Mouse (Mus musculus) liver, embryonic 11.5 days (tissue): ENCODE results near the gene Tssc4. TPM values are rescaled to one million over a fixed set of nuclear protein-coding genes. Genes with fewer than 3 reads are reported as not detected.

Experiments
- ATAC-seq: fragments of 200-750 bp; cut with Nextera tagmentation; replicated peaks from 2 replicates; pipeline ENCODE4 v1.8.0; 2017; ENCODE audit warnings: moderate number of reproducible peaks, mild to moderate bottlenecking, moderate TSS enrichment, moderate library complexity; ENCODE audit not compliant: low FRiP score
- DNase-seq: peaks from one replicate; pipeline ENCODE4 v3.0.0-alpha.2; 2017; ENCODE audit warnings: low spot score
- H3K27ac ChIP-seq: fragments of 300-500 bp; sonication (generic); 2 replicates; pipeline ENCODE4 v1.5.1; 2014; ENCODE audit warnings: mild to moderate bottlenecking, low read depth, low read length, control low read depth
- H3K27me3 ChIP-seq: fragments of 300-500 bp; sonication (generic); replicated peaks from 2 replicates; pipeline ENCODE4 v1.6.1; 2014; ENCODE audit warnings: low read length, mixed read lengths; ENCODE audit not compliant: control insufficient read depth, insufficient read depth
- H3K36me3 ChIP-seq: fragments of 300-500 bp; sonication (generic); 2 replicates; pipeline ENCODE4 v1.6.1; 2014; ENCODE audit warnings: mild to moderate bottlenecking, low read length, moderate library complexity, mixed read lengths; ENCODE audit not compliant: control insufficient read depth, insufficient read depth
- H3K4me1 ChIP-seq: fragments of 300-500 bp; sonication (generic); replicated peaks from 2 replicates; pipeline ENCODE4 v1.6.1; 2014; ENCODE audit warnings: low read length, mixed read lengths; ENCODE audit not compliant: control insufficient read depth, insufficient read depth
- H3K4me2 ChIP-seq: fragments of 300-500 bp; sonication (generic); 2 replicates; pipeline ENCODE4 v1.6.1; 2014; ENCODE audit warnings: mild to moderate bottlenecking, control low read depth, moderate library complexity
- H3K4me3 ChIP-seq: fragments of 300-500 bp; sonication (generic); 2 replicates; pipeline ENCODE4 v1.5.1; 2014; ENCODE audit warnings: low read depth, low read length, control low read depth
- H3K9ac ChIP-seq: fragments of 300-500 bp; sonication (generic); 2 replicates; pipeline ENCODE4 v1.6.1; 2014; ENCODE audit warnings: low read depth, low read length, control low read depth
- H3K9me3 ChIP-seq: fragments of 300-500 bp; sonication (generic); 2 replicates; pipeline ENCODE4 v1.6.1; 2016; ENCODE audit warnings: low read length, inconsistent platforms, mixed read lengths; ENCODE audit not compliant: control insufficient read depth
- WGBS: fragments of 180-500 bp; shearing (Covaris S2); extraction: QIAGEN DNeasy Blood & Tissue Kit; methylation state at CpG from one replicate; pipeline ENCODE4 v1.1.7; 2014; 5-methylcytosine and 5-hydroxymethylcytosine counted together
- polyA plus RNA-seq: library from polyadenylated mRNA; unstranded; fragments of >200 nt; fragmentation: Nextera tagmentation; extraction: Ambion mirVana; gene quantifications from 2 replicates; pipeline ENCODE4 v1.2.1, GENCODE M21; 2014

Tssc4 gene
- polyA plus RNA-seq, 1 experiment from 2014 or later = 48.9 TPM

- peaks cover 26% of the 10 kb centered on the region for H3K4me1 ChIP-seq
- H3K9me3 ChIP-seq = no peaks in the 10 kb centered on the region
- H3K27ac ChIP-seq = no peak overlapping the region
- WGBS = 46% methylated on average over 2 of the region's 2 CpGs
- ATAC-seq (no peak), DNase-seq (no peak)
- no peak overlapping the region for H3K4me2 ChIP-seq
- no peaks in the 10 kb centered on the region for H3K27me3 ChIP-seq
- H3K36me3 ChIP-seq = no peaks in the 10 kb centered on the region
- no peak overlapping the region for H3K4me3 ChIP-seq
- H3K9ac ChIP-seq = no peak overlapping the region
These were observed 17.7 kb upstream of the Tssc4 start for GRCm38 (mm10) chr7:143051316-143051715.

DNA sequence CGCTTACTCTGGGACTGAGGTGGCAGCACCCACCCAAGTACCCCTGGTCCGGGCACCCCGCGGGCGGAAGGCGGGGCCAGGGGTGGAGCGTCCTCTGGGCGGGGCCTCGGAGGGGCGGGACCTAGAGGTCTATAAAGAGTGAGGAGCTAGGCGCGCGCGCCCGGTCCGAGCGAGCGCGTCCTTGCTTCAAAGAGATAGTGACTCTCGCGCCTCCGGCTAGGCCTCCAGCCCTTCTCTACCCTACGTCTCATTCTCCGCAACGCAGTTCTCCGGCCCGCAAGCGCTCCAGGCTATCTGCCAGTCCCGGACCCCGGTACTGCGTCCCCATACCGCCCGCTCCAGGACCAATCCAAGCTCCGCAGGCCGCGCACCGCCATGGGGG lies 16.4 kb upstream of the Tssc4 start, which contains the start of gene Cd81:
Gene Cd81 (plus strand): TSS at position 114 of the 382 bp plus-strand sequence.
- Histone ChIP-seq H3K27ac (peak within 1 kb of the TSS; percentile 79), H3K27me3 (no peaks in the 10 kb centered on the region), H3K36me3 (no peaks in the 10 kb centered on the region), H3K9me3 (no peaks in the 10 kb centered on the region), H3K9ac (peak within 1 kb of the TSS; percentile 93), H3K4me1 (peaks cover 39% of the 10 kb centered on the region), H3K4me2 (peak within 1 kb of the TSS; percentile 80), H3K4me3 (peak within 1 kb of the TSS; percentile 75)
- ATAC-seq (peak; percentile 86), DNase-seq (peak; percentile 94)
- under 1% methylated on average over 37 of the region's 37 CpGs for WGBS

DNA sequence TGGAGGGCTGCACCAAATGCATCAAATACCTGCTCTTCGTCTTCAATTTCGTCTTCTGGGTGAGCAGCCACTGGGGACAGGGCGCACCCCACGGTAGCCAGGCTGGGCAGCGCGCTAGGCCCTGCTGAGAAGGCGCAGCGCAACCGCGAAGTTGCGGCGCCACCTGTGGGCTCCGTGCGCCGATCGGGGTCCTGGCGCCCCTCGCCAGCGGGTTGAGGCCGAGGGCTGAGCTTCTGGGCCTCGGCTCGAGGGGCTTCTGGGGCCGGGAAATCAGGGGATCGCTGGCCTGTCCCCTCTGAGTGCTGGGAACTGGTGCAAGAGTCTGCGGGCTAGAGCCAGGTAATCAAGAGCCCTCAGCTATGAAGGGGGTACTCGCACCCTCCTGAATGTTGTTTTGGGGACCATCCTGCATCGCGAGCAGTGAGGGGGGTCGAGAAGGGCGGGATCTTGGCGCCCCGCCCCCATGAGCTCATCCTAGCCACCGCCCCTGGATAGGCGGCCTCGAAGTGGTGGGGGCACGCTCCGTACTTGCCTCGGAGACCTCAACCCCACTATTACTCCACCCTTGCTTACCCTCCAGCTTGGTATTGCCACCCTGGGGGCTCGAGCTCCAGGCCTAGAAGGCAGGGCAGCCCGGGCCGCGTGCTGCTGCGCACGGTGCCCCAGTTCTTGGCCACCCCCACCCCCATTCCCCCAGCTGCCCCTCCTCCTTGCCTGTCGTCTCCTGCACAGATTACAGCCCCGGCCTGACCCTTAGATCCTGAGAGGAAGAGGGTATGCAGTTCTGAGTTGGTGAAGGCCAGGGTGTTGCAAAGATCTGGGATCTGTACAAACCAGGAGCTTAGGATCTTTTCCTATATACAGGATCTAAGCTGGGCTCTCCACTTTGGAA lies 15.8 kb upstream of the Tssc4 start:
- Histone ChIP-seq H3K27me3 (no peaks in the 10 kb centered on the region), H3K27ac (peak overlapping the region; percentile 79), H3K4me1 (peaks cover 45% of the 10 kb centered on the region), H3K4me2 (peak overlapping the region; percentile 80), H3K36me3 (no peaks in the 10 kb centered on the region), H3K4me3 (peak overlapping the region; percentile 75), H3K9me3 (no peaks in the 10 kb centered on the region), H3K9ac (peak overlapping the region; percentile 93)
- WGBS = under 1% methylated on average over 46 of the region's 46 CpGs
- DNase-seq (peak; percentile 77), ATAC-seq (peak; percentile 46)

DNA sequence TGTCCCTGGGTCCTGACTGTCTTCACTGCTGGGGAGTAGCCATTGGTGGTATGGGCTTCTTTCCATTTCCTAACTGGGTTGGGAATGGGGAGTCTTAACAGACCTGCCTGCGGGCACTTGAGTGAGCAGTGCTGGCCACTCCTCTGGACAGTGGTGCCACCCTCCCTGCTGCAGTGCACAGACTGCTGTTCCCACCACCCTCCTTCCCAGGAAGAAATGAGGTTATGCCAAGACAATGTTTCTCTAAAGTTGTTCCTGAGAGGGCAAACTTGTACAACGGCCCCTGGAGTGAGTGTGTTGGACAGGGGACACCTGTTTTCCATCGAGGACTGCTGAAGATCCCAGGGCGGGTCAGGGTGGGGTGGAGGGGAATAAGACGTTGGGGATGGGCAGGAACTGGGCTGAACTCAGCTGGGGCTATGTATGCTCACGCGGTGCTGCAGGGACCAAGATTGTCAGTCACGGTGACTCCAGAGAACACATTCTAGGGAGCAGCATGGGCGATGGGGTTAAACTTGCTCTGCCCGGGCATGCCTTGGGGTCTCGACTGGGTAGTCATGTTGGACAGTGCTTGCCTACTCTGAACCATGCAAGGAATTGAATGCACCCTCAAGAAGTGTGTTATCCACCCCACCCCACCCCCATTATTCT lies 15.0 kb upstream of the Tssc4 start:
- Histone ChIP-seq H3K9ac (peak overlapping the region; percentile 93), H3K9me3 (no peaks in the 10 kb centered on the region), H3K4me2 (peak overlapping the region; percentile 80), H3K4me3 (peak overlapping the region; percentile 75), H3K27ac (no peak overlapping the region), H3K4me1 (peaks cover 54% of the 10 kb centered on the region), H3K27me3 (no peaks in the 10 kb centered on the region), H3K36me3 (no peaks in the 10 kb centered on the region)
- ATAC-seq (no peak), DNase-seq (no peak)
- 34% methylated on average over 11 of the region's 11 CpGs for WGBS

GRCm38 (mm10) chr7:143054612-143054965 lies 14.5 kb upstream of the Tssc4 start:
- Histone ChIP-seq H3K27me3 (no peaks in the 10 kb centered on the region), H3K4me3 (peak overlapping the region; percentile 75), H3K36me3 (no peaks in the 10 kb centered on the region), H3K9ac (peak overlapping the region; percentile 93), H3K27ac (peak overlapping the region; percentile 62), H3K9me3 (no peaks in the 10 kb centered on the region), H3K4me2 (peak overlapping the region; percentile 80), H3K4me1 (peaks cover 58% of the 10 kb centered on the region)
- WGBS = 50% methylated on average over 3 of the region's 3 CpGs
- ATAC-seq (no peak), DNase-seq (no peak)

DNA sequence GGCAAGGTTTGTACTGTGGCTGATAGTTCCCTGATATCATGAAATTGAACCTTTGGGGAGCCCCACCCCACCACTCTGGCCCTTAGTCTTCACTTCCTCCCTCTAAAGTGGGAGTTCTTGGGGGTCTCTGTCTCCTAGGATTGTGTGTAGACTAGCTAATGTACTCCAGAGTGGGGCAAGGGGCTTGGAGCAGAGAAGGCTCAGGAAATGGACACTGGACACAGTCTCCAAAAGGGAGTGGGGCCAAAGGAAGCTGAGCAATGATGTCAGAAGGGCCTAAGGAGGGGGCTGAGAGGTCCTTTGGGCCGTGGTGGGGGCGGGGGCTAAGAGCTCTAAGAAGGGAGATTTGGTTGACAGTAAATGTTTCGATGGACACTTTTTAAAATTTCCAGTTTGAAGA lies 14.0 kb upstream of the Tssc4 start:
- no peaks in the 10 kb centered on the region for H3K9me3 ChIP-seq
- H3K4me2 ChIP-seq = peak overlapping the region; percentile 80
- ATAC-seq (no peak), DNase-seq (no peak)
- H3K4me1 ChIP-seq = peaks cover 60% of the 10 kb centered on the region
- H3K27ac ChIP-seq = peak overlapping the region; percentile 62
- 55% methylated on average over 3 of the region's 3 CpGs for WGBS
- H3K4me3 ChIP-seq = peak overlapping the region; percentile 75
- no peaks in the 10 kb centered on the region for H3K27me3 ChIP-seq
- H3K36me3 ChIP-seq = no peaks in the 10 kb centered on the region
- H3K9ac ChIP-seq = peak overlapping the region; percentile 93

DNA sequence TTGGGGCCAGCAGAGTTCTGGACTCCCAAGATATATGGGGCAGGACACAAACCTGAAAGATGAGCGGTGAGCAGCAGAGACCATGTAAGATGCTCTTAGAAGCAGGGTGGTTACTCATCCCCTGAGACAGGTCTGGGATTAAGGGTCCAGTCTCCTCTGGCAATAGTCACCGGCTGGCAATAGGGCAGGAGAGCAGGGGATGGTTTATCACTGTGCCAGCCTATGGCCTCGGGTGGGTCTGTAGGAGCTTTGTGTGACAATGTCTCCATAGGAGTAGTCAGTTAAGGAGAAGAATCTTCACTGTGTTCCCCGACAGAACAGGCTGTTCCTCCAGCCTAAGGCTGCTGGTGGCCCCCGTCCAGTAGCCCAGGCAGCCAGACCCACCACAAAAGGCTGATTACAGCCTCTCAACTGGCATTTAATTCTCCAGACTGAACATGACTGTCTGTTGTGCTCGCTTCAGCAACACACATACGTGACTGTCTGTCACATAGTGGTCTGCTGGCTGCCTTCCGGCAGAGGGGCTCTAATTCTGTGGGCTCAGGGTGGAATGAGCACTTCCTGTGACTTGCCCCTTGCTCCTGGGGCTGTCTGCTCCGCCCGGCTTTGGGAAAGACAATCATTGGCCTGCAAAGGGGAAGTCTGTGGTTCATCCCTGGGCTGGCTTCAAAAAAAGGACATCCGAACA lies 13.4 kb upstream of the Tssc4 start:
- peak overlapping the region; percentile 10; the same call in 1 of the 2 replicates for H3K27ac ChIP-seq
- peak overlapping the region; percentile 80 for H3K4me2 ChIP-seq
- H3K9ac ChIP-seq = no peak overlapping the region
- H3K9me3 ChIP-seq = no peaks in the 10 kb centered on the region
- DNase-seq (no peak), ATAC-seq (no peak)
- H3K4me3 ChIP-seq = 0 out of 2 replicates have a peak overlapping the region, but pooled peaks have one; percentile 2
- H3K36me3 ChIP-seq = no peaks in the 10 kb centered on the region
- 49% methylated on average over 11 of the region's 11 CpGs for WGBS
- peaks cover 62% of the 10 kb centered on the region for H3K4me1 ChIP-seq
- no peaks in the 10 kb centered on the region for H3K27me3 ChIP-seq

DNA sequence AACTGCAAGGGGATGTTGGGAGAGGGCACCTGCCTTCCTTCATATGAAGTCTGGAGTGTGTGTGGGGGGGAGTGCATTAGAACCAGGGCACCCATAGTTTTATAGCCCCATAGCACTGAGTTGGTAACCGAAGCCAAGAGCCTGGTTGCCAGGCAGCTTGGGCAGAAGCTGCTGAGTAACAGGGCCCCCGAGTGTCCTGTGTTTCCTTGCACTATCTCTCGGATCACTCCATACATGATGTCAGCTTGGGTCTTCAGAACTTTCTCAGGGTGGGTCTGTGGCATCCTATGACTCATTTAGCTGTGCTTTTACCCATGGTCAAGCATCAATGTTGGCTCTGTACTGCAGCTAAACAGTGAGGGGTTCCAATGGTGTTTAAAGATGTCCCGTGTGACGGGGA lies 12.0 kb upstream of the Tssc4 start:
- H3K27me3 ChIP-seq = no peaks in the 10 kb centered on the region
- 60% methylated on average over 5 of the region's 5 CpGs for WGBS
- peaks cover 8% of the 10 kb centered on the region for H3K36me3 ChIP-seq
- DNase-seq (no peak), ATAC-seq (no peak)
- H3K4me1 ChIP-seq = peaks cover 65% of the 10 kb centered on the region
- H3K4me3 ChIP-seq = peak overlapping the region; percentile 15
- H3K9ac ChIP-seq = no peak overlapping the region; the same call in 1 of the 2 replicates
- peak overlapping the region; percentile 85 for H3K27ac ChIP-seq
- H3K4me2 ChIP-seq = peak overlapping the region; percentile 80
- H3K9me3 ChIP-seq = no peaks in the 10 kb centered on the region
